Mouse (Mus musculus) neural tube, embryonic 11.5 days (tissue): Measurements from ENCODE around the gene Kcnab2. TPM values are rescaled to one million over a fixed set of nuclear protein-coding genes. Genes with fewer than 3 reads are reported as not detected.

Source experiments
- polyA plus RNA-seq: library from polyadenylated mRNA; unstranded; fragments of >200 nt; fragmentation: Nextera tagmentation; extraction: Ambion mirVana; gene quantifications from 2 replicates; pipeline ENCODE4 v1.2.1, GENCODE M21; 2014

The Kcnab2 gene
- polyA plus RNA-seq, 1 experiment from 2014 or later = 8.6 TPM

Other genes starting within 250 kb of the Kcnab2 start
- 8.3 and 8.9 TPM in 2 replicates for gene Gpr153, start 203.6 kb downstream of the Kcnab2 start, polyA plus RNA-seq
- 1.6 and 2.3 TPM in 2 replicates for gene Hes3, start 186.2 kb downstream of the Kcnab2 start, polyA plus RNA-seq
- 27.1 and 31.3 TPM in 2 replicates for gene Icmt, start 180.6 kb downstream of the Kcnab2 start, polyA plus RNA-seq
- 2.1 and 2.2 TPM in 2 replicates for gene Rnf207, start 158.9 kb downstream of the Kcnab2 start, polyA plus RNA-seq
- 311 and 312 TPM in 2 replicates for gene Rpl22, start 152.1 kb downstream of the Kcnab2 start, polyA plus RNA-seq
- 0.20 and 0.31 TPM in 2 replicates for gene Chd5, start 139.2 kb downstream of the Kcnab2 start, polyA plus RNA-seq
- gene Nphp4, start 1.2 kb downstream of the Kcnab2 start, polyA plus RNA-seq = 4.6 and 5.0 TPM in 2 replicates